Mouse (Mus musculus): Measurements from ENCODE around the gene Lmbr1l. TPM values are rescaled to one million over a fixed set of nuclear protein-coding genes. Genes with fewer than 3 reads are reported as not detected.

Lmbr1l gene
- polyA plus RNA-seq, 1 experiment from 2014 or later = 6.2 TPM

DNA sequence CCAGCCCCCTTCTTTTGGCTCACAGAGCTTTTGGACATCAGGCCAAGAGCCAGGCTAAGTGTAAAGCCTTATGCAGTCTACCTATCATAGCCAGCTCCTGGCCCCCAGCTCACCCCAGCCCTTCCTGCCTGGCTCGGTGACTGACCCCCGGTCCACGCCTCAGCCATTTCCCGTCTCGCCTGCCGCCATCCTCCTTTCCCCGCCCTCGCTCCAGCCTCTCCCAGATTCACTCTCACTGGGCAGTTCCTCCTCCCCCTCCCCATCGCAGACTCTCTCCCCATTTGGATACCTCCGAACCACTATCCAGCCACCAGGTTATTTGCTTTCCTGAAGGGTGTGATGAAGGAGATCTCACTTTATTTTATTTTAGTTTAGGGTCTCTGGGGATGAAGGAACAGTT lies 20.5 kb downstream of the Lmbr1l start:
- Histone ChIP-seq H3K27ac (replicated peaks; ENCODE audit: low read depth, low read length) (no peak overlapping the region), H3K9ac (ENCODE audit: low read length) (no peak overlapping the region), H3K36me3 (ENCODE audit: control insufficient read depth, insufficient read depth, low read length) (no peaks in the 10 kb centered on the region), H3K9me3 (ENCODE audit: control insufficient read depth, low read length) (peaks cover 4% of the 10 kb centered on the region; the same call in 1 of the 2 replicates), H3K27me3 (ENCODE audit: control insufficient read depth, insufficient read depth, low read length) (peaks cover 69% of the 10 kb centered on the region), H3K4me3 (ENCODE audit: low read depth, low read length) (no peak overlapping the region), H3K4me2 (ENCODE audit: low read depth, severe bottlenecking) (peak overlapping the region; percentile 38), H3K4me1 (ENCODE audit: control insufficient read depth, insufficient read depth, low read length) (peaks cover 25% of the 10 kb centered on the region)
- ATAC-seq (ENCODE audit: insufficient number of reproducible peaks, low FRiP score, low TSS enrichment, low read depth) (no peak), DNase-seq (ENCODE audit: low spot score) (peak; percentile 40)
- 0% methylated on average over 10 of the region's 10 CpGs for WGBS

DNA sequence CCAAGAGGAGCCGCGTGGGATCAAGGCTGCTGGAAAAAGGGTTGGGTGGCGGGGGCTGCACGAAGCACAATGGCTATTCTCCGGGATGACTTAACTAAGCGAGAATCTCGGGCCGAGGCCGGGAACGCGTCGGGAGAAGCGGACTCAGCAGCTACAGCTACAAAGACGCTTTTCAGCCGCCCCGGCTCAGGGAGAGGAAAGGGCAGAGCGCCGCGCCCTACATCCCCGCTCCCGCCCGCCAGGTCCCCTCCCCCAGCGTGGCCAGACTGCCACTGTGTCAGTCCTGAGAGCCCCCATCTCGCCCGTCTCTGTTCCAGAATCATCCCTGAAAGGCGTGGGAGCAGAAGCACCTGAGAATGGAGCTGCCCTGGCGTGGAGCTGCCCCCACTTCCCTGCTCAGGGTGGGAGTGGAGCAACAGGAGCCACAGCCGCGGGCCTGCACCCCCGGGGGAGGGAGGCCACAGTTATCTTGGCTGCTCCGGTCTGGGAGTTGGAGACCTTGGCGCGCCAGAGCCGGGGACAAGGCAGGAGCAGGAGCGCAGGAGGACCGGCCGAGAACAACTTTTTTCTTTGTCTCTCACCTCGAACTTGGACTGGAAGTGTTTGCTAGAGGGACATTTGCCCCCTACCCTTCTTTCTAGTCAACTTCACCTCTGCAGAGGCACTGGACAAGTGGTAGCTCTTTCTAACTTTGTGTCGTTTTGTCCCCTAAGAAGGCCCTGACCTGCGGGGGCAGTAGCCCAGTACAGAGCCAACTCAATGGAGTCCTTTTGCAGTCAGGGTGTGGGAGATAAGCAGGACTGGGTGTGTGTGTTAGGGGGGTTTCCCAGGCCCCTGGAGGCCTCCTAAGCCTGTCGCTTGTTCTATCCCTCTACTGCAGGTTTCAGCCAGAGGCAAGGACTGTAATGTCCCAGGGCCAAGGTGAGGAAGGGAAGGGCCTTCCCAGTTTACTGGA lies 22.1 kb downstream of the Lmbr1l start:
- Histone ChIP-seq H3K27me3 (ENCODE audit: control insufficient read depth, insufficient read depth, low read length) (peaks cover 76% of the 10 kb centered on the region), H3K4me1 (ENCODE audit: control insufficient read depth, insufficient read depth, low read length) (peaks cover 25% of the 10 kb centered on the region), H3K27ac (replicated peaks; ENCODE audit: low read depth, low read length) (no peak overlapping the region), H3K9ac (ENCODE audit: low read length) (peak overlapping the region; percentile 32; the same call in 1 of the 2 replicates), H3K9me3 (ENCODE audit: control insufficient read depth, low read length) (peaks cover 4% of the 10 kb centered on the region; the same call in 1 of the 2 replicates), H3K4me2 (ENCODE audit: low read depth, severe bottlenecking) (peak overlapping the region; percentile 50), H3K4me3 (ENCODE audit: low read depth, low read length) (peak overlapping the region; percentile 24), H3K36me3 (ENCODE audit: control insufficient read depth, insufficient read depth, low read length) (no peaks in the 10 kb centered on the region)
- WGBS = under 1% methylated on average over 41 of the region's 41 CpGs
- no peak for ATAC-seq (ENCODE audit: insufficient number of reproducible peaks, low FRiP score, low TSS enrichment, low read depth)
- peak; percentile 70 for DNase-seq (ENCODE audit: low spot score)

DNA sequence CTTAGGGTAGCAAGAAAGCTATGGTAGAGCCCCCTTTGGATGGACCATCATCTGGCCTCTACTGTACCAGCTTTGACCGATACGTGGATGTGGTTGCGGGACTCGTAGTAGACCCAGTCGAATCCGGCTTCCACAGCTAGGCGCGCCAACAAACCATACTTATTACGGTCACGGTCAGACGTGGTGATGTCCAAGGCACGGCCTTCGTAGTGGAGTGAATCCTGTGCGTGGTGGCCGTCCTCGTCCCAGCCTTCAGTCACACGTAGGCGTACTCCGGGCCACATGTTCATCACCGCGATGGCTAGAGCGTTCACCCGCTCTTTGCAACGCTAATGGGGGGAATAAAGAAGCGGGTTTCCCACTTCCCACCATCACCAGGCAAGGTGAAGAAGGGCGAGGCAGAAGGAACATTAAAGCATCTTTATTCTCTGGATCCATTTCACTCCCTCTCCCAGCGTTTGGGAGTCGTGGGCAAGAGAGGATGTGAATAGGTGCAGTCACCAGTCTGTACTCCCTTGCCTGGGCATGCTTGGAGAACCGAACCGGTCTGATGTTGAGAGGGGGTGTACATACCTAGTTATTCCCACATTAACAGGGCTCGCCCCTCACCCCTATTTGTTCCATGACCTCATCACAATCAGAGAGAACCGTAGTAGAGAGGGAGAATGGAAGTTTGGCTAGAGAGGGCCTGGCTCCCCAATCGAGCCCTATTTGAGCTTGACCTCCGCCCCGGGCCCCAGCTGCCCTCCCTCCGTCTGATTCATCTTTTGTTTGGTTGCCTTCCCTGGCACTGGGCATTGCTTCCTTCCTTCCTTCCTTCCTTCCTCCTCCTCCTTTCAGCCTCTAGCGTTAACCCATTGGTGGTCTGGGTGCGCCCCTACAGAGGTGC lies 23.0 kb downstream of the Lmbr1l start:
- H3K4me3 ChIP-seq (ENCODE audit: low read depth, low read length) = peak overlapping the region; percentile 44
- H3K9ac ChIP-seq (ENCODE audit: low read length) = peak overlapping the region; percentile 32; the same call in 1 of the 2 replicates
- H3K9me3 ChIP-seq (ENCODE audit: control insufficient read depth, low read length) = peaks cover 4% of the 10 kb centered on the region; the same call in 1 of the 2 replicates
- ATAC-seq (ENCODE audit: insufficient number of reproducible peaks, low FRiP score, low TSS enrichment, low read depth) (no peak), DNase-seq (ENCODE audit: low spot score) (peak; percentile 64)
- no peak overlapping the region for H3K27ac ChIP-seq (replicated peaks; ENCODE audit: low read depth, low read length)
- H3K4me1 ChIP-seq (ENCODE audit: control insufficient read depth, insufficient read depth, low read length) = peaks cover 25% of the 10 kb centered on the region
- H3K27me3 ChIP-seq (ENCODE audit: control insufficient read depth, insufficient read depth, low read length) = peaks cover 76% of the 10 kb centered on the region
- H3K4me2 ChIP-seq (ENCODE audit: low read depth, severe bottlenecking) = peak overlapping the region; percentile 98
- H3K36me3 ChIP-seq (ENCODE audit: control insufficient read depth, insufficient read depth, low read length) = no peaks in the 10 kb centered on the region
- 2% methylated on average over 38 of the region's 38 CpGs for WGBS

DNA sequence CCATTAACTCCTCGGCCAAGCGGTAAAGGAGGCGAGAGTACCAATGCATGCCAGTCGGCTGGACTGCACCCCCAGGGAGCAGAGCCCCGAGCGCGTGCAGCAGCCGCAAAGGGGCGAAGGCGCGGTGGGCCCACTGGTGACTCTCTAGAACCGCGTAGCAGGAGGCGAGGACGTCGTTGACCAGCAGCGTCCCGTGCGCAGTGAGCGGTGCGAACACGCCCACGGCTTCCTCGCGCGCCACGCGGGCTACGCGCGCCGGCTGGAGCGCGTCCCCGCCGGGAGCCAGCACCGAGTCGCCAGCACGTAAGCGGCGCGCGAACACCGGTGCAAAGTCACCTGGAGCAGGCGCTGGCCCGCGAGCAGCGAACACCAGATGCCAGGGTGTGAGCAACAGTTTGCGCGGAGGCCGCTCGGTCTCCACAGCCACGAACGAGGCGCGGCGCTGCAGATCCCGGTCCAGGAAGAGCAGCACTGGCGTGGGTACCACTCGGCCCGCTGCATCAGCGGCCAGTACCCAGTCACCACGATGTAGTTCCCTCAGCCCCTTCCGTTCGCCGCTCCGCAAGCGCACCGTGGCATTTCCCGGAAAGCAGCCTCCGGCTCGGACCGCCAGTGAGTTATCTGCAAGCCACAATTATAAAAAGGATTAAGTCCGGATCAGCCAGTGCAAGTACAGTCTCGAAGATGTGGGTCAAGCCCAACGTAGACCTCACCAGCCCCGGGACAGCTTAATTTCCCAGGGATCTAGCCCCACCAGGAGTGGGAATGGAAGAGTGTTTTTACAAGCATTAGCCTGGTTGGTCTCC lies 23.9 kb downstream of the Lmbr1l start, which contains the start of gene Rhebl1:
TSS of gene Rhebl1 (minus strand) at position 601 of the 806 bp plus-strand sequence.
- Histone ChIP-seq H3K27ac (replicated peaks; ENCODE audit: low read depth, low read length) (no peak within 1 kb of the TSS), H3K4me3 (ENCODE audit: low read depth, low read length) (peak within 1 kb of the TSS; percentile 44), H3K9me3 (ENCODE audit: control insufficient read depth, low read length) (peaks cover 4% of the 10 kb centered on the region; the same call in 1 of the 2 replicates), H3K4me2 (ENCODE audit: low read depth, severe bottlenecking) (peak within 1 kb of the TSS; percentile 98), H3K27me3 (ENCODE audit: control insufficient read depth, insufficient read depth, low read length) (peaks cover 73% of the 10 kb centered on the region), H3K9ac (ENCODE audit: low read length) (peak within 1 kb of the TSS; percentile 49), H3K36me3 (ENCODE audit: control insufficient read depth, insufficient read depth, low read length) (no peaks in the 10 kb centered on the region), H3K4me1 (ENCODE audit: control insufficient read depth, insufficient read depth, low read length) (peaks cover 25% of the 10 kb centered on the region)
- DNase-seq (ENCODE audit: low spot score) (peak; percentile 72), ATAC-seq (ENCODE audit: insufficient number of reproducible peaks, low FRiP score, low TSS enrichment, low read depth) (no peak)
- WGBS = under 1% methylated on average over 77 of the region's 77 CpGs

DNA sequence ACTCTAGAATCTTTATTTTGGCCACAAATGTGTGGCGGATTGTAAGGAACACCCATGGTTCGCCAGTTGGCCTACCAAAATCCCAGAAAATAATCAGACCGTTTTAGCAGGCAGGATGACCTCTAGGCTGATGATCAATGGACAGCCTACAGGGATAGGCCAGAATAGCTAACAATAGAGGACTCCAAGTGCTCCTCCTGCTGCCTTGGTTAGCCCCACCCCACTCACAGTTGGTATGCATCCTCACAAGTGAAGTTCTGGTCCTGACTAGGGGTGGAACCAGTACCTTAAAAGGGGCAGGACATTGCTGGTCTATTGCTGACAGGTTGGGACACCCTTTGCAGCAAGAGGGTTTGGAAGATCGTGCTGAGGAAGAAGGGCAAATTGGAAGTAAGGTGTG lies 25.0 kb downstream of the Lmbr1l start:
- H3K4me1 ChIP-seq (ENCODE audit: control insufficient read depth, insufficient read depth, low read length) = peaks cover 20% of the 10 kb centered on the region
- 50% methylated on average over 4 of the region's 4 CpGs for WGBS

DNA sequence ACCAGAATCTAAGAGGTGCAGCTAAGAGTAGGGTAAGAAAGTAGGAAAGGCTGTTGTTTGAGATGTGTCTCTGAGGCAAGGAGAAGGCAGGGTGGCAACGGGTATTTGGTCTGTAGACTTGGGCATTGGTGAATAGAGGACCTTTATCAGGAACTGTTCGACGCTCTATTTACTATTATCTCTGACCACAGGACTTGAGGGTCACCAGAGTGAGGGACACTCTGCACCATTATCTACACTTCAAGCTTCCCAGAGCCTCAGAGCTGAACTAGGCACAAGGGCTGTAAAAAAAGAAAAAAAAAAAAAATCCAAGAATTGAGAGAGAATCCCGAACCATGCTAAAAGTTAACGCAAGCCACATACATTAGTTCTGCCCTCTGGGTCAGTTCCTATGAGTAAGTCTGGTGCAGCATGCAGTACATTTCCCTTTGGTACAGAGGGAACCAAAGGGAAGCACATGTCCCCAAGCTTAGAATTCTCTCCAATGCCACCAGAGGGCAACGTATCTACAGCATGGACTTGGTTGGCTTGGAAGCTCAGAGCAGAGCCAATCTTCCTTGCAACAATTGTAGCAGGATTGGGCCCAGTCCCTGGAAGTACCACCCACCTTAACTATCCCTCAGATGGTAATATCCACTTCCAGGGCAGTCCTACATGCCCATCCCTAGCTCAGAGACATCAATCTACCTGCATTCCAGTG lies 26.0 kb downstream of the Lmbr1l start:
- H3K4me2 ChIP-seq (ENCODE audit: low read depth, severe bottlenecking) = no peak overlapping the region
- peaks cover 53% of the 10 kb centered on the region for H3K27me3 ChIP-seq (ENCODE audit: control insufficient read depth, insufficient read depth, low read length)
- H3K36me3 ChIP-seq (ENCODE audit: control insufficient read depth, insufficient read depth, low read length) = no peaks in the 10 kb centered on the region
- no peak overlapping the region for H3K4me3 ChIP-seq (ENCODE audit: low read depth, low read length)
- DNase-seq (ENCODE audit: low spot score) (peak; percentile 64), ATAC-seq (ENCODE audit: insufficient number of reproducible peaks, low FRiP score, low TSS enrichment, low read depth) (peak; percentile 22; the same call in 1 of the 2 replicates)
- H3K9ac ChIP-seq (ENCODE audit: low read length) = no peak overlapping the region
- H3K9me3 ChIP-seq (ENCODE audit: control insufficient read depth, low read length) = no peaks in the 10 kb centered on the region
- H3K4me1 ChIP-seq (ENCODE audit: control insufficient read depth, insufficient read depth, low read length) = peaks cover 15% of the 10 kb centered on the region
- no peak overlapping the region for H3K27ac ChIP-seq (replicated peaks; ENCODE audit: low read depth, low read length)
- WGBS = 33% methylated on average over 6 of the region's 6 CpGs

More for the DNA sequence above, 25.0 kb downstream of the Lmbr1l start:
- H3K9ac ChIP-seq (ENCODE audit: low read length) = no peak overlapping the region
- no peaks in the 10 kb centered on the region for H3K36me3 ChIP-seq (ENCODE audit: control insufficient read depth, insufficient read depth, low read length)
- H3K27ac ChIP-seq (replicated peaks; ENCODE audit: low read depth, low read length) = no peak overlapping the region
- no peak for ATAC-seq (ENCODE audit: insufficient number of reproducible peaks, low FRiP score, low TSS enrichment, low read depth)
- H3K9me3 ChIP-seq (ENCODE audit: control insufficient read depth, low read length) = peaks cover 2% of the 10 kb centered on the region; the same call in 1 of the 2 replicates
- no peak for DNase-seq (ENCODE audit: low spot score)
- peaks cover 62% of the 10 kb centered on the region for H3K27me3 ChIP-seq (ENCODE audit: control insufficient read depth, insufficient read depth, low read length)
- H3K4me2 ChIP-seq (ENCODE audit: low read depth, severe bottlenecking) = no peak overlapping the region
- no peak overlapping the region for H3K4me3 ChIP-seq (ENCODE audit: low read depth, low read length)

DNA sequence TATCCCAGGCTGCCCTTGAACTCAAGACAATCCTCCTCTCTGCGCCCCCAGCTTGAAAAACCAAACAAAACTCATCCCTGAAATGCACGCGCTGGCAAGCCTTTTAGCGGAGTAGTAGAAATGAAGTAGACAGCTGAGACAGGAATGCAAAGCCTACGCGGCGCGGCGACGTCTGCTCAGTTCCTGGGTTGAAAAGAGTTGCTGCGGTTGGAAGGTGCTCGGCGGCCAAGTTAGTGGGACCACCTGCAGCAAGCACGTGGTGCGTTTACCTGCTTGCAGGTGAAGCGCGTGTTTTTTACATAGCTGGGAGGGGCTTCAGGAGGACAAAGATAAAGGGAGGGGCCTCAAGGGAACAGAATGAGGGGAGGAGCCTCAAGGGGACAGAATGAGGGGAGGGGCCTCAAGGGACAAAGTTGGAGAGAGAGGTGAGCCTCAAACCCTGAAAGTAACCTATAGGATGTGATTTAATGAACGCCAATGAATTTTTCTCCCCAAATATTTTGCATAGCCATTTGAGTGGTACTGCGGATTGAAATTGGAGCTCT lies 26.8 kb downstream of the Lmbr1l start:
- Histone ChIP-seq H3K27me3 (ENCODE audit: control insufficient read depth, insufficient read depth, low read length) (peaks cover 45% of the 10 kb centered on the region), H3K4me1 (ENCODE audit: control insufficient read depth, insufficient read depth, low read length) (peaks cover 15% of the 10 kb centered on the region), H3K9me3 (ENCODE audit: control insufficient read depth, low read length) (no peaks in the 10 kb centered on the region), H3K9ac (ENCODE audit: low read length) (no peak overlapping the region), H3K27ac (replicated peaks; ENCODE audit: low read depth, low read length) (no peak overlapping the region), H3K4me3 (ENCODE audit: low read depth, low read length) (no peak overlapping the region), H3K36me3 (ENCODE audit: control insufficient read depth, insufficient read depth, low read length) (no peaks in the 10 kb centered on the region), H3K4me2 (ENCODE audit: low read depth, severe bottlenecking) (no peak overlapping the region)
- WGBS = 8% methylated on average over 19 of the region's 19 CpGs
- no peak for ATAC-seq (ENCODE audit: insufficient number of reproducible peaks, low FRiP score, low TSS enrichment, low read depth)
- peak; percentile 41 for DNase-seq (ENCODE audit: low spot score)
